Mouse (Mus musculus) lung, postnatal 0 days (tissue): ENCODE results near the gene Olfr1499.

ENCODE experiments used
- CTCF ChIP-seq: IDR thresholded peaks from 2 replicates; pipeline ENCODE4 v1.5.1; 2016; ENCODE audit warnings: antibody characterized with exemption, mild to moderate bottlenecking
- EP300 ChIP-seq: IDR thresholded peaks from 2 replicates; pipeline ENCODE4 v1.6.1; 2016; ENCODE audit warnings: antibody characterized with exemption, mild to moderate bottlenecking, control low read depth

GRCm38 (mm10) chr19:13861495-13861894, 42.2 kb upstream of the Olfr1499 start, which contains the start of gene Olfr1502:
- no peak for TF ChIP-seq CTCF
- TF ChIP-seq EP300, result no peak
